Mouse (Mus musculus): ENCODE measurements at regions not wholly inside any gene's neighbourhood (a gene's known extent, or its start where the extent isn't known, plus 50 kb on each side); places are given as distances from the start of the nearest gene placed in this dataset.

DNA sequence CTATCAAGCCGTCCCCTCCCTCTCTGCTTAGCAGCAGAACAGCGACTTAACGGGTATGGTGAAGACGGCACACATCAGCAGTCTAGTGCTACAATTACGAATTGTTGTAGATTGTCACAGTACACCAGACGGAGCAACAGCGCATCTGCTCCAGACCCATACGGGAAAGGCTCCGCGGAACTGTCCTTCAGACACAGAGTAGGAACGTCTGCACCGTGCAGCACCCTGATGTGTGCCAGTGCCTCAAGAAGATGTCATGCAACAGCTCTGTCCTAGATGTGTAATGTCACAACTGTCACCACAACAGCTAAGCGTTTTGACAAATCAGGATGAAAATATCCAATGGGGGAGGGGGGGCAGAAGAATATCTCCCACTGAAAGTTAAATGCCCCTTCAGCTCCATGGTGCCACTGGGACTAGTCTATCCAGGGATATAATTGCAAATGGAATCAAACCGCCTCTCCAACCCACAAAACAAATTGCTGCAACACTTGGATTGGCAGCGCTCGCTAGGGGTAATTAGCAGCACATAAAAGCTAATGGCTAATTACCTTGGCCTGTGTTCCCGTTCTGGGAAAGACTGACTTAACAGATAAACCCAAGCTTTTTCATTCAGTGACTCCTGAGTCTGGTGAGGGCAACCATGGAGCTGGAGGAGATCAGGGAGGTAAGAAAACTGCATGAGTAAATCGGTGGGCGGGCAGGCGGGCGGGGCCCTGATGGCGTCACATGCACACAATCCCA, 472.6 kb downstream of the Zfp704 start:
- intact Hi-C loops (cut with DNase I): no loop called here
- no peak for DNase-seq

- DNase-seq: no peak
- intact Hi-C loops (cut with DNase I): no loop called here
These were observed 475.9 kb downstream of the Zfp704 start for GRCm38 (mm10) chr3:9133991-9134390.

DNA sequence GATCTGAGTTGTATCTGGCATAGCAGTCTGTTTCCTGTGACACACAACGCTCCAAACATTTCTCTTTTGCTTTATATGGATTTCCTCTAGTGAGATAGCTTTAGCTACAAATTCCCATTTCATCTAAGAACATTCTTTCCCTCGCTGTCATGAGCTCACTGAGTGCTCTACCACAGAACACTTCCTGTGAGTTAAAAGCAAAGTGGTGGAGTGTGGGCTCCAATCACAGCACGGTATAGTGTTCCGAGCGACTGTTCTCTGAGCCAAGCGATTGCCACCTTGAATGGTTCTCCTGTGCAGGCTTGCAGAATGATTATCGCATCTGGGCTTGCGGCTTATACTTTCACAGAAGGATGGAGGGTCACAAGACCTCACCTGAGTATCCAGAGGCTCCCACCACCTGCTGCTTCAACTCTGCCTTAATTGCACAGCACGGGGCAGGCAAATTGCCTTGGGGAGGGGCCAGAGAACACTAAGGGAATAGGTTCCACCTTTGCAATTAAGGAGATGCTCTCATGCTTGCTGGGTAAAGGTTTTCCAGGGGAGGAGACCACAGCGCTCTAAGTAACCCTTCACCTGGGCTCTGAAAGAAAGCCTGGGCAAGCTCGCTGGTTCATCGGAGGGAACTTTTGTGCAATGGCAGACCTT, 477.7 kb downstream of the Zfp704 start:
- intact Hi-C loops (cut with DNase I): no loop called here
- DNase-seq: no peak

GRCm38 (mm10) chr3:9131366-9131765, 478.5 kb downstream of the Zfp704 start:
- DNase-seq: no peak
- intact Hi-C loops (cut with DNase I): no loop called here

DNA sequence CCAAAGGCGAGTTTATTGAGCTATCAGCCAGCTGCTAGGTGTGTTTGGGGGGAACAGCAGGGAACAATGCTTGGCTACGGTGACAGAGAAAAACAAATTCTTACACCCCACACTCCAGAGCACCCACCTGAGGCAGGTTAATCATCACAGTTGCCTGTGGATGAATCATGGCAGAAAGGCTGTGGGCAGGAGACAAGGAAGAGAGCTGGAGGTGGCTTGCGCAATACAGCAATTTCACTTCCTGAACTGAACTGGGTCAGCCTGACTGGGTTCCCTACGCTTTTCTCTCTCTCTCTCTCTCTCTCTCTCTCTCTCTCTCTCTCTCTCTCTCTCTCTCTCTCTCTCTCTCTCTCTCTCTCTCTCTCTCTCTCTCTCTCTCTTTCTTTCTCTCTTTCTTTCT, 481.5 kb downstream of the Zfp704 start:
- intact Hi-C loops (cut with DNase I): no loop called here

GRCm38 (mm10) chr3:9123079-9123478, 486.8 kb downstream of the Zfp704 start:
- DNase-seq: peak; percentile 54 to 60
- intact Hi-C loops (cut with DNase I): no loop called here

More for the DNA sequence above, 481.5 kb downstream of the Zfp704 start:
- DNase-seq: no peak

DNA sequence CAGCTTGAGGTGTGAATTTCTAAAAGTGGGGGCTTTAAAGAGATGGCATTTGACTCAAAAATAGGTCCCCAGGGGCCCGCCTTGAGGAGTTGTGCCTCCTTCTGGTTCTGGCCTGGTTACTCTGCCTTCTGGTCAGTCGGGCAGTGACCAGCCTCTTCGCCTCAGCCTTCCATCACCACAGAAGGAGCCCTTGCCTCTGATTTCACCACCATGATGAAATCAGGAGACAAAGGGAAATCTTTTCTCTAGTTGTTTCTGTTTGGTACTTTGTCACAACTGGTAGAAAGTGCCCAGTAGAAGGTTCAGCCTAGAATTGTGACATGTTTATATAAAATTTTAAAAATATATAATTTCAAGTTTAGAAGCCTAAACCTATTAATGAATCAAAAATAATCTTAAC, 492.0 kb downstream of the Zfp704 start:
- intact Hi-C loops (cut with DNase I): no loop called here
- DNase-seq: no peak

- no peak for DNase-seq
- intact Hi-C loops (cut with DNase I): no loop called here
These were observed 496.5 kb downstream of the Zfp704 start for GRCm38 (mm10) chr3:9113410-9113809.

GRCm38 (mm10) chr3:9110741-9111140, 499.1 kb downstream of the Zfp704 start:
- intact Hi-C loops (cut with DNase I): no loop called here

GRCm38 (mm10) chr3:9109991-9110390, 499.9 kb downstream of the Zfp704 start:
- intact Hi-C loops (cut with DNase I): no loop called here
- DNase-seq: no peak

More at GRCm38 (mm10) chr3:9110741-9111140, 499.1 kb downstream of the Zfp704 start:
- no peak for DNase-seq

DNA sequence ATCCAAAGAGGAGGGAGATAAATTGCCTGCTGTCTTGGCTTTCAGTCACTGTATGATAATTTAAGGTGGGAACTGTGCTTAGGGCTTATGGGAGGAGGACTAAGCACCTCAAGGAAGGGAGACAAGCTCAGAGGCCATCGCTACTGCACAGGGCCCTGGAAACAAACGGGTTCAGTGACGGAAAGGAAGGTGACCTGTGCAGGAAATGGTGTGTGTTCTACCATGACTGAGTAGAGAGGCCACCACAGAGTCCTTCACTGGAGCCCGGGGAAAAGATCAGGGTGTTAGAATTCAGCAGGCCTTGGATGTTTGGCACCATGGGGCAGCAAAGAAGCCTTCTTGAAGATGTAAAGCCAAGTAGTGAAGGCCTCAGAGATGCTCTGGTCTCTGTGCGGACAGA, 500.4 kb downstream of the Zfp704 start:
- intact Hi-C loops (cut with DNase I): no loop called here

DNA sequence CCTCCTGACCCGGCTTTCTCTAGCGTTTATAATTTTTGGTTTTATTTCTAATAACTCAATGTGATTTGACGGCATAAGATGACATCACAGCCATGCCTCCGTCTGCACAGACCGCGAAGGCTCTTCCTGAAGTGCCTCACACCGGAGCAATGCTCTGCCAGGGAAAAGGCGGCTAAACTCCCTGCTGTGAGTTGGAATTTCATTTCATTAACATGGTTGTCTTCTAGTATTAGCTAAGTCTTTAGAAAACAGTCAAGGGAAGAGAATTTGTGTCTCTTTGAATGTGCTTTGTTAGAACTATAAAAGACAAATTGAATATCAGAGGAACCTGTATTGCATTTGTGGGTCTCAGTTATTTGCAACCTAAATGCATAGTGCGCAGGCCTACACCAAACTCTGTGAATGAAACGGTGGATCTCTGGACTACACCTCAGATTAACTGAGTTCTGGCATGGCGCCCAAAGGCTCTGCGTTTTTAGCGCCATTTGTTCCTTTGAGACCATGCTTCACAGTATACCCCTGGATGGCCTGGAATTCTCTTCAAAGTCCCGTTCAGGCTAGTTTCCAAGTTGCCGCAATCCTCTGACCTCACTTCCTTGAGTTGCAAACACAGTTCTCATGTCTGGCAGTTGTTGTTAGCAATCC, 502.0 kb downstream of the Zfp704 start:
- DNase-seq: no peak
- intact Hi-C loops (cut with DNase I): no loop called here

More for the DNA sequence above, 500.4 kb downstream of the Zfp704 start:
- DNase-seq: no peak

DNA sequence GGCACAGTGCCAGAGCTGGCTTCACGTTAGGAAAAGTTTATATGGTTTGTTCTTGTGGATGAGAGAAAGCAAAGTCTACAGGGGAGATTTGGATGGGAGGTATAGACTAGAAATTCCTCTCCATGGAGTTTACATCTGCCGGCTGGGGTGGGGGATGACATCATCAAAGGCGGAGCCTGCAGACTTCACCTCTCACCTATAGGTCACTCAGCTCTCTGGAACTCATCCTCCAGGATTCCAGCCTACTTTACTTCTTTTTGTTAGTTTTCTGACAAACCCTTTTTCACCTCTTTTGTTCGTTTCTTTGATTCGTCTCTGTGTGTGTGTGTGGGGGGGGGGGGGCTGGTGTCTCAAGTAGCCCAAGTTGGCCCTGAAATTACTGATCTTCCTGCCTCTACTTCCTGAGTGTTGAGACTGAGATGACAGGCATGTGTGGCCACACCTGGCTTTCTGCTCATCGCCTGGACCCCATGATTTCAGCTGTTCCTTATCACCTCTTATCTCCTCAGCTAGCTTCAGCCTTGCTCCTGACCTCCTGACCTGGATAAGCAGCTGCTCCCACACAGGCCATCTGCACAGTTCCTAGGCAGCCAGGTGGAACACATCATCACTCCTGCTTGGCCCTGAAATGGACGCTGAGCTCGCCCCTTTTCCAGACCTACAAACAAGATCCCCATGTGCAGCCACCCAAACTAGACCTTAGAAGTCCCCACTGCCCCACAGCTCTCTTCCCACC, 504.5 kb downstream of the Zfp704 start:
- intact Hi-C loops (cut with DNase I): no loop called here
- DNase-seq: no peak

DNA sequence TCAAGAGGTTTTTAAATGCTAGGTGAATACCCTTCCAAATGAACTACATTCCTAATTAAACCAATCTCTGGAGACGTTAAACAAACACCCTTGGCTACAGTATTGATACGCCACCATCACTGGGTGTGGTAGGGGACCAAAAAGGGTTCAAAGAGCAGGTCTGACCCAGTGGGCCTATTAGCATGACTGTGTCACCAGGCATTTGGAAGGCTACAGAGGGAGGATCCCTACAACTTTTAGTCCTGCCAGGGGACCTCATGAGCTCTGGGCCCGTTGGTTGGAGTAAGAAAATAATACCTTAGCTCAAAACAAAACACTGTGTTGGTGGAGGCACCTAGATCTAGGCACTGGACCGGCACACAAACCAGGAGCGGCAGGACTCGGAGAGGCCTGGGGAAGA, 506.4 kb downstream of the Zfp704 start:
- no peak for DNase-seq
- intact Hi-C loops (cut with DNase I): no loop called here

- intact Hi-C loops (cut with DNase I): no loop called here
- no peak for DNase-seq
These were observed 508.6 kb downstream of the Zfp704 start for GRCm38 (mm10) chr3:9101240-9101639.

- intact Hi-C loops (cut with DNase I): no loop called here
These were observed 509.1 kb downstream of the Zfp704 start for GRCm38 (mm10) chr3:9100761-9101160.

GRCm38 (mm10) chr3:9098441-9098840, 511.4 kb downstream of the Zfp704 start:
- DNase-seq: no peak
- intact Hi-C loops (cut with DNase I): no loop called here

More at GRCm38 (mm10) chr3:9100761-9101160, 509.1 kb downstream of the Zfp704 start:
- no peak for DNase-seq

DNA sequence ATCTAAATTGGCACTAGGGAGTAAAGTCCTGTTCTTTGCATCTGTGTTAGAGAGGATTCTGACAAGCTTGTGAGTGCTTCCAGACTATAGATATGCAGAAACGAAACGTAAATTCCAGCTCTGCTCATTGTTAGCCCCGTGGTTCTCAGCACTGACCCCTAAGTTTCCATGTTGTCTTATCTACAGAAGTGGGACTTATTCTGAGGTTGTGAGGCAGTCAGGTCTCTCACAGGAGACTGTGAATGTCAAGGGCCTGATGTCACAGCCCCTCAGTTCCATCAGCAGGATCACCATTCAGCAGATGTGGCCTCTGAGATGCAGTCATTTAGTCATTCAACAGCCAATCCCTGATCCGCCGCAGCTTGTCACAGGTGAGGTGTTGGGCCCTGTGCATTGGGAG, 525.8 kb downstream of the Zfp704 start:
- intact Hi-C loops (cut with DNase I): no loop called here
- DNase-seq: no peak

- intact Hi-C loops (cut with DNase I): no loop called here
- no peak for DNase-seq
These were observed 527.8 kb downstream of the Zfp704 start for GRCm38 (mm10) chr3:9082061-9082460.

DNA sequence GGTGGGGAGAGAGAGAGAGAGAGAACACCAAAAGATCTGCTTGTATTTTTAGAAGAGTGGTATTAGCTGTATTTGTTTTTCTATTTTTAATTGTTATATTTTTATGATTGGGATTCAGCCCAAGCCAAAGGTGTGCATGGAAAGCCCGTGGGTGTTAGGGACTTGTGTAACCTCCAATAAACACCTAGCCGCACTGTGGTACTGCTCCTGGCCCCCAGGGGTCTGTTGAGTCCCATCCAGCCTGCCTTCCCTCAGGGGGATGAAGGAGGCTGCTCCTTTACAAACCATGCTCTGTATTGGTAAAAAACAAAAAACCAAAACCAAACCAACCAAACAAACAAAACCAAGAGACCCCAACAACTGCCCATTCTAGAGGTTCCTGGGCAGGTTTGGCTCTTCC, 531.7 kb downstream of the Zfp704 start:
- no peak for DNase-seq
- intact Hi-C loops (cut with DNase I): loop anchor here (5.0 kb wide), 3 partner anchors 169 to 629 kb away; partner anchors contain the start of gene Zfp704

GRCm38 (mm10) chr3:9076696-9077095, 533.2 kb downstream of the Zfp704 start:
- intact Hi-C loops (cut with DNase I): loop anchor here (1.0 to 5.0 kb wide), 5 partner anchors 171 to 631 kb away; partner anchors contain the start of gene Zfp704
- DNase-seq: peak; percentile 62 to 72

All from heart, postnatal 14 days (tissue).